Mouse (Mus musculus): ENCODE results near the gene Hist1h2bg.

The Hist1h2bg gene

DNA sequence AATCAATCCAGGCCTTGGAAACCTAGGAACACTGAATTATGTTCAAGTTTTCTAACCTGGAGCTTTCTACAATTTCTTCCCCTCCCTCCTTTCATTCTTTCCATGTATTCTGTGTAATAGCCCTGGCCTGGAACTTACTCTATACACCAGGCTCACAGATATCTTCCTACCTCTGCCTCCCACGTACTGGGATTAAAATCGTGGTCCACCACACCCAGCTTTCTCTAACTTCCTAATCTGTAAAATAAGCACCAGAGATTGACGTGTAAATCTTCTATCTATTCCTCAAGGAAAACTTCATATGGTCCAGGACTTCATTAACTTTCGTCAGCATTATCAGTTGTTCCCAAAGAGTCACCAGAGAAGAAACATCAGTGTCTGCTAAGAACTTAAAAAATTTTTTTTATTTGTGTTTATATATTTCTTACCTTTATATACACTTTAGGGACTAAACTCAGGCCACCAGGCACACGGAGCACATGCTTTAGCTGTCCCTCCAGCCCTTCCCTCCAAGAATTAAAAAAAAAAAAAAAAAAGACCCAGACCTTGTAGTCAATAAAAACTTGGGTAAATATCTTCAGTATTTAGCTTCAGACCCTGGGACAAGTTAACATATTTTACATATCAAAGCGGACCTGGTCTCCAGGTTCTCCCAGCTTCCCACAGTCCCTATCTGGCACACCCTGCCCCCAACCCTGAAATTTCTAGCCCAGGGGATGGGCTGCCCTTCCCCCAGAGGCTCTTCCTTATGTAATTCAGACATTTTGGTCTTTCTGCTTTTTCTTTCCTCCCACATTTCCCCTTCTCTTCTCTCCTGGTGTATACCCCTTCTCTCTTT is 11.2 kb downstream of the Hist1h2bg start:
- DNase-seq (ENCODE audit: low read depth, low spot score) = peak; percentile 90

DNA sequence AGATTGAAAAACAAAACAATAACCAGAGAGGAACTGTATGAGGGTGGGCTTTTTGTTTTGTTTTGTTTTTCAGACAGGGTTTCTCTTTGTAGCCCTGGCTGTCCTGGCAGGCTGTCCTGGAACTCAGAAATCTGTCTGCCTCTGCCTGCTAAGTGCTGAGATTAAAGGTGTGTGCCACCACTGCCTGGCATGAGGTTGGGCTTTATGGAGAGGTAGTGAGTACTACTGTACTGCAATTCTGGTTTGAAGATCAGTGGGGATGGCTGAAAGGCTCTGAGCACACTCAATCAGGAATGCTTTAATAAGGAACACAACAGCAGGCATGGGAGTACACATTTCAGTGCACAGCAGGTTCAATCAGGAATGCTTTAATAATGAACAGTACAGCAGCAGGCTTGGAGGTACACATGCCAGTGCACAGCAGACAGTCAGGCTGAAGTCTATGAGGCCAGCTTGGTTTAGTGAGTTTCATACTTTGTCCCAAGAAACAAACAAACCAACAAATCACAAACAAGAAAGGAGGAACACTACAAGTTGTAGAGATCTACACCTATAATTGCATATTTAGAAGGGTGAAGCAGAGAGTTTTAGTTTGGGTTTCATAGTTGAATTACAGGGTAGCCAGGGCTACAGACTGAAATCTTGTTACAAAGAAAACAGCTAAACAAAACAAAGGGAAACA is 12.3 kb downstream of the Hist1h2bg start:
- DNase-seq (ENCODE audit: low read depth, low spot score) = no peak

DNA sequence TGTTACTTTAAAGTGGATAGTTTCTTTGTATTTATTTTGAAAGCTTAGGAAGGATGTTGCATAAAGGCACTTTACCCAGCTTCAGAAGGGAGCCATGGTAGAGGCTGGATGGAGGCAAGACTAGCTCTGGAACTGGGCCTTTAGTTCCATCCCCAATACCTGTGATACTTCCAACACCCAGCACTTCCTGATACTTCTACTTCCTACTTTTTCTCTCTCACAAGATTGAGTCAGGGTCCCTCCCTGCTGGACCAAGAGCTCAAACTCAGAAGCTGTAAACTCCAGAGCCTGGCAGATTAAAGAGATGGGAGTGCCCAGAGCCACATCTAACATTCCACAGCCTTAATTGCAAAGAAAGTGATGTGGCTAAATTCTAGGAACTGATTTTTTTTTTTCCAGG is 13.1 kb downstream of the Hist1h2bg start:
- peak; percentile 64 for DNase-seq (ENCODE audit: low read depth, low spot score)

DNA sequence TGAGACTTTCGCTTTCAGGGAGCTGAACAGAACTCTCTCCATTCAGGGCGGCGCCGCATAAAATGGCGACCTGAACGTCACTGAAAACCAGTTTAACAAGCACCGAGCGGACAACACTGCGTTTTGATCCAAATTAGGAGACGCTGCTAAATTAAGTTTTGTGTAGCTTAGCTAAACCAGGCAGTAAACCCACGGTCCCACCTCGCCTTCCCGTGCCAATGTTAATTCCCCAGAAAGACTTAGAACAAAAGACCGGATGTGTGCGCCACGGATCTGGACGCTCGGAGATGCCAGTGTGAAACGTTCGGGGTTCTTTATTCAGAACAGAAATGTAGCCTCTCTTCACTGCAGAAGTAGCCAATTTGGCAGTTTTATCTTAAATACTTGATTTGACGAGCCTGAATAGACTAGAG is 13.8 kb downstream of the Hist1h2bg start:
- DNase-seq (ENCODE audit: low read depth, low spot score) = peak; percentile 92

DNA sequence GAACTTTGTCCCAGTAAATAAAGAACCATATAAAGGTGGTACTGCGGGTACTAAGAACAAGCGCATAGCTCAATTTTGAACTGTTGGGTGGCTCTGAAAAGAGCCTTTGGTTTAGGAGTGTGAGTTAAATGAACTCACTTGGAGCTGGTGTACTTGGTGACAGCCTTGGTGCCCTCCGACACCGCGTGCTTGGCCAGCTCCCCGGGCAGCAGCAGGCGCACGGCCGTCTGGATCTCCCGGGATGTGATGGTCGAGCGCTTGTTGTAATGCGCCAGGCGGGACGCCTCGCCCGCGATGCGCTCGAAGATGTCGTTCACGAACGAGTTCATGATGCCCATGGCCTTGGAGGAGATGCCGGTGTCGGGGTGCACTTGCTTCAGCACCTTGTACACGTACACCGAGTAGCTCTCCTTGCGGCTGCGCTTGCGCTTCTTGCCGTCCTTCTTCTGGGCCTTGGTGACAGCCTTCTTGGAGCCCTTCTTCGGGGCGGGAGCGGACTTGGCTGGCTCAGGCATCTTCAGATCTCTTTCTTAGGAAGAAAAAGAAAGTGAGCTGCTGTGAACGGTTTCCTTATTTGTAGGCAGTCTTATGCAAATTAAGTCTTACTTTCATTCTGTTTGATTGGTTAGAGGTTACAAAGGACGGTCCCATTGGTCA is 14.4 kb downstream of the Hist1h2bg start:
- peak; percentile 96 for DNase-seq (ENCODE audit: low read depth, low spot score)

DNA sequence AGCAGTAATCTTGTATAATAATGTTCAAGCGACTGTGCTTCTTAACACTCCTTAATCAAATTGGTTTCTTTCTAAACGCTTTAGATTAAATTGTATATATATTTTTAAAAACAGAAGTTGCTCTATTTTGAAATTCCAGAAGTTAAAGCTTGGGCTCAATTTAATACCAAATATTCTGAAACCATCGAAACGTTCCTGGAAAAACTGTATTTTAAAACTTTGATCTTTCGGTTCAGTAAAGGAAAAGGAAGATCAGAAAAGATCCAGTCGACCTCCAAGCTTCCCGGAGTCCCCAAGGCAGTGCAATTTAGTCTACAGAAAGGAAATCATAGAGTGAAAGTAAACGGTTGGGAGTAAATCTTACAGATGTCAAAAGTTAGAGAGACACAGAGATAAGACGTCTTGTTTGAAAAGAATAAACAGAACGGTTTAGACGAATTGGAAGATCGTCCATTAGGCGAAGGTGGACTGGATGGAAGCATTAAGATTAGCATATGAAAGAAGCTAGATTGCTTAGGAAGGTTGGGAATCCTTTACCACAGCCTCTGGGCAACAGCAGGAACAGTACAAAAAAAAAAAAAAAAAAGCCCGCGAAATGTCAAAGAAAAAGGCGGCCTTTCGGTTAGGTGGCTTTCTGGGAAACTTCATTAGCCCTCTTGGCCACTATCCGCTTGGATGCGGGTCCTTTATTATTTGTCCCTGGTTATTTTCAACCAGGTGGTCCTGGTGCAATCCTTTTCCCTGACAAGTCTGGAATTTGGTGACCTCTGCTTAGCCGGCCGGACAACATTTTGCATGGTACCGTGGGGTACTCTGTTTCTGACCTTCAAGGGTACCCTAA is 15.1 kb downstream of the Hist1h2bg start:
- DNase-seq (ENCODE audit: low read depth, low spot score) = peak; percentile 89

DNA sequence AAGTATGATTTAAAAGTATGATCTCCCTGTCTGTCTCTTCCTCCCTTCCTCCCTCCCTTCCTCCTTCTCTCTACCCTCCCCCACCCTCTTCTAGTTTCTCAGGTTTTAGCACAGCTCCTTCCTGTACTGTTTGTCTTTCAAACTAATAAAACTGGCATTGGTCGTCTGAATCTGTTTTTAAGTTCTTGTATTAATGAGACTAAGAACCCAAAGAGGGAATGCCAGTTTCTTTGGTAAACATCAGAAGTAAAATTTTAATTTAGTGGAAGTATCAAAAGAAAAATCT is 15.7 kb downstream of the Hist1h2bg start:
- peak; percentile 42 for DNase-seq (ENCODE audit: low read depth, low spot score)

DNA sequence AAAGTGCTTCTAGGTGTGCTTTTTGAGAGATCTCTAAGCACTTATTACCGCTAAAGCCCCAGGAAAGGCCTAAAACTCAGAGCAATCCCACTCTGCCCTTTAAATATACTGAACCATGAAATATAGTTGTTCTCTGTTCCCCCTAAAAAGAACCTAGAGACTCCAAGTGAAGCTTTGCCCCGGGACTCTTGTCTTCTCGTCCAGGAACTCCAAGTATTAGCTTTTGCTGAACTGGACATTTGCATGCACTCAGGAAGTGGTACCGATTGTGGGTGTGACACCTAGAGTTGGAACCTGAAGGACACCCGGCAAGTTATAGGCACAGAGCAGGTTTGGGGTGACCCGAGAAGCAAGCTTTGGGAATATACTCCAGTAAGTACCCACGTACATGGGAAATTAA is 20.0 kb downstream of the Hist1h2bg start:
- DNase-seq (ENCODE audit: low read depth, low spot score) = no peak

DNA sequence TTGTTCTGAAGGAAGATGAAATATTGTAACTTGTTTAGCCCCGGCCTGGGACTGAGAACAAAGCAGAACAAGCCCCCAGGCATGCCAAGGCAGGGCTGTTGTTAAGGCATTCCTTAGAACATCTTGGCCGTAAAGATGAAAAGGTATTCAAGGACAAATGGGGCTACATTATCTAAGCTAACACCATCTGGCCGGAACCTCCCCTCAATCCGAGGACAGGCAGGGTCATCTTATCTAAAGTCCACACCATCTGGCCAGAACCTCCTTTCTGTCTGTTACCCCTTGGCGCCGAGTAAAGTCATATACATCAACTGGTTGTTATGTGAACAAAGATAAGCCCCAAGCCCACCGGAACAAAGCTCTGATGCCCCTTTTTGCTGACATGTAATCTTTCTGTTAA is 20.7 kb downstream of the Hist1h2bg start:
- peak; percentile 52 for DNase-seq (ENCODE audit: low read depth, low spot score)

DNA sequence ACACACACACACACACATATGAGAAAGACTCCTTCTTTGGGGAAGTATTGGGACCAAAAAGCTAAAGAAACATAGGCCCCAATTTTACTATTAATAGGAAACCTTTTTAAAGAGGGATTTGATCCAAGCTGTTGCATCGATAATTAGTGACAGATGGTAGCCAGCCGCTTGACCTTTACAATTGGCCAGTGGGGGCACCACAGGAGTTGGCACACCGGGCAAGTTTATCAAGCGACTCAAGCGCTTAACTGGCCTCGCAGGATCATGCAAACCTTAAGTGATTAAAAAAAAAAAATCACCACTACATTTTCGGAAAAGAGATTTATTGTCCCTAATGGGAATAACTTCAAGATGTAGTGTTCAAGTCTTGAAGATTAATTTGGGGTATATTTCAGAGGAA is 21.4 kb downstream of the Hist1h2bg start:
- DNase-seq (ENCODE audit: low read depth, low spot score) = no peak

DNA sequence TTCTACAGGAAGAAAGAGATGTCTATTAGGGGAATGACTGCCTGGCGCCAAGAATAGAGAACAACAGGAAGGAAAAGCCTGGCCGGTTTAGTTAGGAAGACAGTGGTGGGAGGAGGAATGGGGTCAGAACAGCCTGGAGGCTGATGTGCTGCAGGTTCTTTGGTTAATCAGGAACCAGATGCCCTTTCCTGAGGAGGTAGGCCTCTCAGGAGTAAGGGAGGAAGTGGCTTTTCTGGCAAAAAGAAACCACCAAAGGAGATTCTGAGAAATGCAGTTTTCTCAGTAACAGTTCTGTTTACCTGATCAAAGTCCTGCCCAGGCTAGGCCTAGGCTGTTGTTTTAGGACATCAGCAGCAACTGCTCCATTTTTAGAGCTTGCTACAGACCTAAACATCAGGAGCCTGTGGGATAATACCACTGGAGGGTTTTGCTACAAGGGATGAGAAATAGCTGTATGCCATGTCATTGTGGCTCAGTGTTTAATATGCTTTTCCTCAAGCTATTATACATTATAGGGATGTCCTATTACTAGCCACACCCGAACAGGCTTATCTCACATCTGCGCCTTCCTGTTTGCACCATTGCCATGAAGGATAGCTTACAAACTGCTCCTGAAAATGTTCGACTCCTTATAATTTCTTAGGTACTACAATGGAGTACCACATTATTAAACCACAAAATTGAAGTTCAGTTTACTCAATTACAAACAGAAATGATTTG is 22.0 kb downstream of the Hist1h2bg start:
- DNase-seq (ENCODE audit: low read depth, low spot score) = no peak

DNA sequence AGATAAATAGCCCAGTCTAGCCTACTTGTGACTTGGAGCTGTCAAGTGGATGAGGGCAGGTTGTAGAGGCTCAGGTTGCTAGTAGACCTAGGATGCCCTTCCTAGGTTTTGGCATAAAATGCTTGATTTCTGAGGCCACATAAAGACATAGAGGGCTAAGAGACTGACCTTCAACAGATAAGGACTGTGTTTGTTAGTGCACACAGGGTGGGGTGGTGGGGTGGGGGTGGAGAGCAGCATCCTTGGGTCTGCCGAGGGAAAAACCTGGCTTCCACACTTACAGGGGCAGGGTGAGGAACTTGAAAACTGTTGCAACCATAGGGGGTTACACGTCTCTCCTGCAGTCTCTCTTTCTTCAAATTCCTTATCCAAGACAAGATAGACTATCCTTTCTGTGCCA is 24.0 kb downstream of the Hist1h2bg start:
- peak; percentile 55 for DNase-seq (ENCODE audit: low read depth, low spot score)

DNA sequence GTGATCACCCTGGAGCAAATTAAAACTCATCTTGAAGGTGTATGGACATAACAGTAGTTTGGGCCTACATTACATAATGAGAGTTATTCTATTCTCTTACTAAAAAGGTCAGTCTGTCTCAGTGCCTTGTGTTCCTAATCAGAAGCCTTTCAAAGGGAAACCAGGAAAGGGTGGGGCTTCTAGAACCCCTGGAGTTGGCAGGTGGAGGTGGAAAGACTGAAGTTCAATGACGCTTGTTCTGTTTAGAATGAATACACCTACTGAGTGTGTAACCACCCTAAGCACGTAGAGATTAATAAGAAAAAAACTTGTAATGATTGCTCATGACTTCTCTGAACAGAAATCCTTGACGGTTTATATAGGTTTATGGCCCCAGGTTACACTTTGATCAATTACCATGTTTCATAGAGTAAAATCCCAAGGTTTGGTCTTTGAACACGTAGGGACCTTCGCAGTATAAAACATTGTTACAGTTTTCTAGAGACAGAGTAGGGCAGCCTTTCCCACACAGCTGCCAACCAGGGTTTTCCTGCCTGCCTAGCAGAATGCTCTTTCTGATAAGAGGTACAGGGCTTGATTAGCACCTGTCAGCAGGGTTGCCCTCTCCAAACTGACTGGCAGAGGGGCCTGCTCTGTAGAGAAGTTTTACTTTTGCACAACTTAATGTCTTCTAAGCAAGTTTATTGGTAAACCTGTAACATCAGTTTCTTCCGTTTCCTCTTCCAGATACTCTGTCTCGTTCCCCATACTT is 24.6 kb downstream of the Hist1h2bg start:
- peak; percentile 83 for DNase-seq (ENCODE audit: low read depth, low spot score)

DNA sequence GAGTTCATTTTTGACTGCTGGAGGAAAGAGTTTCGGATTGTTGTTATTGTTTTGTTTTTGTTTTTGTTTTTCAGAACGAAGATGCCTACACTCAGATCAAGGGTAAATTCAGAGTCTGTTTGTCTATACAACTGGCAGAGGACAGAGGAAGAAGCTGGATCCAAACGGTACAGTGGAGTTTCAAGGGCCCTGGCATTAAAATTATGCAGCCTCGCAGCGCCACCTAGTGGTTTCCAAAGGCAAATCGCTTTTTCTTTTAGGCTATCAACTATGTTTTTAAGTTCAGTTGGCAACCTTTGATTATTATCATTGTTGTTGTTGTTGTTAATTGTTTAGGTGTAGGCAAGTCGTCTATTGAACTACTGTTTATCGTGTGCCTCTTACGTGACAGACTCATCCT is 26.8 kb downstream of the Hist1h2bg start:
- DNase-seq (ENCODE audit: low read depth, low spot score) = peak; percentile 76

DNA sequence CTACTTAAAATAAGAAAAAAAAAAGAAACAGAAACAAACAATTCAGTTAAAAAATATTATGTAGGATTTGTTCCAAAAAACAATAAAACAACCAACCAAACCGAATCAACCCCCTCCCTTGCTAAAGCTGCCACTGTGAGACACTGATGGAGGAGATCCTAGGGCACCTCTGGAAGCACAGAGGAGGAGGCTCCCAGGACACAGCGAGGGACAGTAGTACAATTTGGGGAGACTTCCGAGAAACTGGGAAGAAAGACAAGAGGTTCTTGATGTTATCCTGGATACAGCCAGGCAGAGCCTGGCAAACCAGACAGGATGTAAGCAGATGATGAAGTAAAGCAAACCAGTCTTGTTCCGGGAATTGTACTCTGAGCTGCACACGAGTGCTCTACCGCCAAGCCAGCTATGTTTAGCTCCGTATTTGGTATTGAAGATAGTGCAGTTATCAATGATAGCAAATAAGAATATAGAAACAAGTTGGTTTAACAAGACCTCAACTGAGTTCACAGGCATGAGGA is 32.0 kb downstream of the Hist1h2bg start:
- no peak for DNase-seq (ENCODE audit: low read depth, low spot score)

DNA sequence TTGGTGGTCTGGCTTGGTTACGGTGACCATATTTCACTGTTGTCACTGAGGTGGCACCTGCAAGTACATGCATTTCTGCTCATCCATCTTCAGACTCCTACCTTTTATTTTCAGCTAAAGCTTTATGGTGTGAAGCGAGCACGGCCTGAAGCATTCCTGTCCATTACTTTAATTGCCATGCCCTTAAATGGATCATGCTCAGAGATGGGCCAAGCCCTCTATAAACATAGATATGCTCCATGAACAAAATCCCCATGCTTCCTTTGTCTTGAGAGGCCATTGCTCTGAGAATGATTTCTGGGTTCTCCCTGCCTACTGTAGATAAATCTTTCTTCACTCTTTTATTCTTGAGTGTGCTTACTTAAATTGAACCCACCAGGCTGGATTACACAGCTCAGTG is 33.3 kb downstream of the Hist1h2bg start:
- DNase-seq (ENCODE audit: low read depth, low spot score) = no peak

DNA sequence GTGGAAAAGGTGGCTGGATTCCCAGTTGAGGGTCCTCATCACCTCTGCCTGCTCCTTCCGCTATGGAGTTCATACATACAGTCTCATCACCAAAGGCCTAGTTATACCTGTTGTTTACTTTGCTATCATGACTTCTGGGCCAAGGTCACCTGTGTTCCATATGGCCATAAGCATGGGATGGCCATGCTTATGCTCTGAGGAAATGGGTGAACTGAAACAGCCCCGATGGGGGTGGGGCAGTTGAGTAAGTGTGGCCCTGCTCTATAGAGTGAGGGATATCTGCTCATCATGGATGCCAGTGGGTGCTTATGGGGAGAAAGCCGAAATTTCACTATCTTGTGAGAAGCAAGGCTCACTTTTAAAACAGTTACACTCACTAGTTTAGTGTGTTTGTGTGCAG is 33.9 kb downstream of the Hist1h2bg start:
- DNase-seq (ENCODE audit: low read depth, low spot score) = no peak

DNA sequence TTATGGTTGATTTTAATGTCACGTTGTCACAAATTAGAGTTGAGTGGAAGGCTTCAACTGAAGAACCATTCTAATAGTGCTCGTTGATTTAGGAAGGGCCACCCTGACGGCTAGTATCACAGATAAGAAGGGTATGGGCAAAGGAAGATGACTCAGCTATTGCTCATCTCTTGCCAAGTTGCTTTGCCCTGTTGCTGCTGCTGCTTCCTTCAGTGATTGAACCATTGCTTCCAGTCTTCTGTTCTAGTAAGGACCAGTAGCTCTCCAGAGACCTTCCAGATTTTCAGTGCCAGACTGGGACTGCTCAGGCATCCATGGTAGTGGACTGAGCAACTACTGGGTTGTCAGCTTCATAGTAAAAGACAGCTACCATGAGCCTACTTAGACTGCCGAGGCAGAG is 38.0 kb downstream of the Hist1h2bg start:
- DNase-seq (ENCODE audit: low read depth, low spot score) = no peak

DNA sequence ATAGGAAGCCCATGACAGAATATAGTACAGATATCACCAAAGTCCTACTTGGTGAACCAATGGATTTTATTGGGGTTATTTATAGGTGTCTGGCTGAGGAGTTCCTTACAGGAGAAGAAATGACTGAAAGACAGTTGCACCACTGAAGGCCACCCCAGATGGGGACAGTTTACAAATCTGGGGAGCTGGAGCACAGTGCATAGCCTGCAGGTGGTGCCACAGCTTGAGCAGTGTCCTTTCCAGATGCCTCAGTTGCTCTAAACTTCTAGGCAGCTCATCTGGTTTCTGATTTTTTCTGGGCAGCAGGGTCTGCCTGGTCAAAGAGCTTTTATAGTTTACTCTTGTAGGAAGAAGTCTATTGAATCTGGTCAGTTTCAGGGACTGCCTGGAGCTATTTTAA is 38.6 kb downstream of the Hist1h2bg start:
- no peak for DNase-seq (ENCODE audit: low read depth, low spot score)

DNA sequence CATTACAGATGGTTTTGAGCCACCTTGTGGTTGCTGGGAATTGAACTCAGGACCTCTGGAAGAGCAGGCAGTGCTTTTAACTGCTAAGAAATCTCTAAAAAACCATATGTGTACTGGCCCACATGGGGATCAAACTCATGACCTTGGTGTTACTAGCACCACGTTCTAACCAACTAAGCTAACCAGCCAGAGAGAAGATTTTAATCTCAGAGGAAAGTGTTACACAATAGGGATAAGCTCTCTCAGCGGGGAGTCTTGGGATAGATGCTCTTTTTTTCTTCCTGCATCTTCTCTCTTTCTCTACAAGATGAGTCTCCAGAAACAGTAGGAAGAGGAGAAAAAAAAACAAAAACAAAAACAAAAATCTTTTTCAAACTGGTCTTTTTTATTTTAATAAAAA is 39.2 kb downstream of the Hist1h2bg start:
- DNase-seq (ENCODE audit: low read depth, low spot score) = peak; percentile 69
